Mouse (Mus musculus) kidney, postnatal 0 days (tissue): ENCODE results near the gene Fnbp1. TPM values are rescaled to one million over a fixed set of nuclear protein-coding genes. Genes with fewer than 3 reads are reported as not detected.

Experiments used
- ATAC-seq: fragments of 200-750 bp; cut with Nextera tagmentation; replicated peaks from 2 replicates; pipeline ENCODE4 v1.8.0; 2017; ENCODE audit warnings: low read depth, moderate number of reproducible peaks, moderate TSS enrichment, moderate library complexity; ENCODE audit not compliant: low FRiP score
- DNase-seq: peaks from one replicate; pipeline ENCODE4 v3.0.0-alpha.2; 2016; ENCODE audit warnings: low spot score
- H3K27ac ChIP-seq: fragments of 300-500 bp; sonication (generic); 2 replicates; pipeline ENCODE4 v1.5.1; 2014; ENCODE audit warnings: mild to moderate bottlenecking
- H3K27me3 ChIP-seq: fragments of 300-500 bp; sonication (generic); 2 replicates; pipeline ENCODE4 v1.6.1; 2014; ENCODE audit warnings: low read length, mixed read lengths; ENCODE audit not compliant: insufficient read depth
- H3K36me3 ChIP-seq: fragments of 300-500 bp; sonication (generic); 2 replicates; pipeline ENCODE4 v1.6.1; 2014; ENCODE audit warnings: low read length, mixed read lengths; ENCODE audit not compliant: insufficient read depth
- H3K4me1 ChIP-seq: fragments of 300-500 bp; sonication (generic); replicated peaks from 2 replicates; pipeline ENCODE4 v1.6.1; 2014; ENCODE audit warnings: antibody characterized with exemption, low read length, mixed read lengths; ENCODE audit not compliant: insufficient read depth
- H3K4me2 ChIP-seq: fragments of 300-500 bp; sonication (generic); 2 replicates; pipeline ENCODE4 v1.6.1; 2014; ENCODE audit warnings: mild to moderate bottlenecking, low read length, moderate library complexity, mixed read lengths
- H3K4me3 ChIP-seq: fragments of 300-500 bp; sonication (generic); replicated peaks from 2 replicates; pipeline ENCODE4 v1.5.1; 2014; ENCODE audit warnings: low read depth, low read length
- H3K9ac ChIP-seq: fragments of 300-500 bp; sonication (generic); 2 replicates; pipeline ENCODE4 v1.6.1; 2014; ENCODE audit warnings: low read depth, low read length
- H3K9me3 ChIP-seq: fragments of 300-500 bp; sonication (generic); replicated peaks from 2 replicates; pipeline ENCODE4 v1.6.1; 2016; ENCODE audit warnings: low read length, inconsistent platforms, mixed read lengths
- CTCF ChIP-seq: IDR thresholded peaks from 2 replicates; pipeline ENCODE4 v1.5.1; 2016; ENCODE audit warnings: antibody characterized with exemption, low read depth, mild to moderate bottlenecking, moderate library complexity
- WGBS: fragments of 180-500 bp; shearing (Covaris S2); extraction: QIAGEN DNeasy Blood & Tissue Kit; methylation state at CpG from one replicate; pipeline ENCODE4 v1.1.7; 2014; 5-methylcytosine and 5-hydroxymethylcytosine counted together
- polyA plus RNA-seq: library from polyadenylated mRNA; unstranded; fragments of >200 nt; fragmentation: Nextera tagmentation; extraction: Ambion mirVana; gene quantifications from 2 replicates; pipeline ENCODE4 v1.2.1, GENCODE M21; 2015

Gene Fnbp1
- polyA plus RNA-seq, 1 experiment from 2014 or later = 12.3 TPM

DNA sequence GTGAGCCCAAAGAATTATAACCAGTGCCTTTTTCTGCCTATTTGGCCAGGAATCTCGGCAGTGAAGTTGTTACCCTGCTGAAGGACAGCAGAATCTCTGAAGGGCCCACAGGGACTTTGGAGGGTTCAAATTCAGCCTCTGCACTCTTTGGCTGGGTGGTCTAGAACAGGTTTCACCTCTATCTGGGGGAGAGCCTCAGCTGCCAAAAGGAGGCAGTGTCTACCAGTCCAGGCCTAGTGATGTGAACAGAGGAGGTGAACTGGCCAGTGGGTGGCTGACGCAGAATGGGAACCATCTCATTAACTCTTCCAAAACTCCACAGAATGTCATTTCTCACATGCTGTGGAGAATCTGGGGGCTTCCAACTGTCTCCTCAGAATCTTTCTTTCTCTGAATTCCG lies 697 bp upstream of the Fnbp1 start:
- WGBS = 28% methylated on average over 3 of the region's 3 CpGs
- ATAC-seq (no peak), DNase-seq (peak; percentile 49)
- no peaks in the 10 kb centered on the region for H3K36me3 ChIP-seq
- peak overlapping the region; percentile 95 for H3K4me2 ChIP-seq
- H3K4me3 ChIP-seq = peak overlapping the region; percentile 69
- peak; percentile 51; the same call in 1 of the 2 replicates for TF ChIP-seq CTCF
- H3K4me1 ChIP-seq = peaks cover 2% of the 10 kb centered on the region
- H3K9ac ChIP-seq = peak overlapping the region; percentile 86; the same call in 1 of the 2 replicates
- H3K27me3 ChIP-seq = no peaks in the 10 kb centered on the region
- H3K27ac ChIP-seq = peak overlapping the region; percentile 74
- H3K9me3 ChIP-seq = no peaks in the 10 kb centered on the region

GRCm38 (mm10) chr2:31141074-31141866 lies 538 bp downstream of the Fnbp1 start:
- Histone ChIP-seq H3K27me3 (no peaks in the 10 kb centered on the region), H3K27ac (peak overlapping the region; percentile 74), H3K36me3 (no peaks in the 10 kb centered on the region), H3K4me2 (peak overlapping the region; percentile 95), H3K9me3 (no peaks in the 10 kb centered on the region), H3K4me1 (peaks cover 6% of the 10 kb centered on the region), H3K4me3 (peak overlapping the region; percentile 69), H3K9ac (peak overlapping the region; percentile 86)
- no peak for TF ChIP-seq CTCF
- ATAC-seq (peak; percentile 65), DNase-seq (peak; percentile 34)
- WGBS = under 1% methylated on average over 77 of the region's 78 CpGs

GRCm38 (mm10) chr2:31140772-31141073 lies 1.1 kb downstream of the Fnbp1 start:
- Histone ChIP-seq H3K4me1 (peaks cover 6% of the 10 kb centered on the region), H3K4me3 (peak overlapping the region; percentile 69), H3K4me2 (peak overlapping the region; percentile 95), H3K36me3 (no peaks in the 10 kb centered on the region), H3K9ac (peak overlapping the region; percentile 86), H3K27ac (no peak overlapping the region), H3K27me3 (no peaks in the 10 kb centered on the region), H3K9me3 (no peaks in the 10 kb centered on the region)
- ATAC-seq = no peak
- TF ChIP-seq CTCF = no peak
- DNase-seq = no peak
- 6% methylated on average over 10 of the region's 10 CpGs for WGBS

DNA sequence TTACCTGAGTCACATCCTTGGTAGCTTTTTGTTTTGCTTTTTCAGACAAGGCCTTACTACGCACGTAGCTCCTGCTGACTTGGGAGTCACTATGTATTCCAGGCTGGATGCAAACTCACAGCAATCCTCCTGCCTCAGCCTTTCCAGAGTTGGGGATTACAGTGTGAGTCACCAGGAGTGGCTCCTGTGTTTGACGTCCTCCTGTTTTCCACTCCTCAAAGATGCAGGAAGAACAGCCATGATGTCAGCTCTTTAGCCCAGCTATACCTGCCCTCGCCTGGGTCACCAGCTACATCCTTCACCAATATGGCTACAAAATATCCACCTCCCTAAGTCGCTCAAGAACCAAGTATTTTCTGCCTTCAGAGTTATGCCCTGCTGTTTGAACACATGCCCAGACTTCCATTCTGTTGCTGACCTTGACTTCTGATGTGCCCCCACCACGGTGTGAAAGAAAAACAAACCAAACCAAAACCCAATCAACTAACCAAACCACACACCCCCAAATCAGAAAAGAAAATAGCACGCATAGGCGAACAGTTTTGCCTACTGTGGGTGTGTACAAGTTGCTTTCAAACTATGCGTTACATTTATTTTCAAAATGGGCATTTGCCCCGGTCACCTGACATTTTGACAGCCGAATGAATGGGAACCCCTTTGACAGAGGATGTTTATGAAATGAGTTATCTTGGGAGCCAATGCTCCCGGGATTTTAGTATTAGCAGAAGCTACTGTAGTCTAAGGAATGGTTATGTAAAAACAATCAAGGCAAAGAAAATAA lies 1.6 kb downstream of the Fnbp1 start:
- H3K4me2 ChIP-seq = peak overlapping the region; percentile 95
- TF ChIP-seq CTCF = no peak
- H3K9ac ChIP-seq = no peak overlapping the region
- H3K36me3 ChIP-seq = no peaks in the 10 kb centered on the region
- H3K9me3 ChIP-seq = no peaks in the 10 kb centered on the region
- H3K27me3 ChIP-seq = no peaks in the 10 kb centered on the region
- no peak for ATAC-seq
- peak overlapping the region; percentile 69 for H3K4me3 ChIP-seq
- DNase-seq = no peak
- H3K4me1 ChIP-seq = peaks cover 6% of the 10 kb centered on the region
- no peak overlapping the region for H3K27ac ChIP-seq
- WGBS = 72% methylated on average over 12 of the region's 12 CpGs

GRCm38 (mm10) chr2:31139174-31139632 lies 2.6 kb downstream of the Fnbp1 start:
- ATAC-seq (no peak), DNase-seq (no peak)
- Histone ChIP-seq H3K27me3 (no peaks in the 10 kb centered on the region), H3K4me2 (no peak overlapping the region), H3K9me3 (no peaks in the 10 kb centered on the region), H3K4me1 (peaks cover 6% of the 10 kb centered on the region), H3K27ac (no peak overlapping the region), H3K36me3 (no peaks in the 10 kb centered on the region), H3K9ac (no peak overlapping the region), H3K4me3 (no peak overlapping the region)
- no peak for TF ChIP-seq CTCF
- WGBS = 88% methylated on average over 10 of the region's 10 CpGs

DNA sequence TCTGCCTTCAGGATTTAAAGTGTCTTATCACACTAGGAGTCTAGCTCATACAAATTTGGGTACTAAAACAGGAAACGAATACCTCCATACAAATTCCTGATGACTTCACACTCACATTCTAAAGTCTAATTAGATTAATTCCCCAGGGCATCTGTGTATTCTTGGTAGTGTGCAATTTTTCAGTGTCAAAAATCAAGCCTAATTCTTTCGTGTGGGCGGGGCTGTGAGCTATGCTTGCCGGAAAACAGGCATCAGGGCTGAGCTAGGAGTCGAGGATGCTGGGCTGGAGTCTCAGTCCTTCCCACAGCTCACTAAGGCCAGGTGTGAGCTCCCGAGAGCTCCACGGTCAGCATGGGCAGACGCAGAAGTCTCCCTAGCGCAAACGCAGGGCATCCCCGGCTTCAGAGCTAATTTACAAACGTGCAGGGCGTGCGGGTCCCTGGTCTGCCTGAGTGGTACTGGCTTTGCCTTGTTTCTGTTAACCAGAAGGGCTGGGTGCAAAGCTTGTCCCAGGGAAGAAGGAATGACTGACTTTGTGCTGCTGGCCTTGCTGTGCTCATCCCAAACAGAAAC lies 4.7 kb downstream of the Fnbp1 start:
- Histone ChIP-seq H3K9ac (no peak overlapping the region), H3K36me3 (no peaks in the 10 kb centered on the region), H3K4me2 (no peak overlapping the region), H3K27ac (no peak overlapping the region), H3K9me3 (no peaks in the 10 kb centered on the region), H3K27me3 (no peaks in the 10 kb centered on the region), H3K4me3 (no peak overlapping the region), H3K4me1 (peaks cover 4% of the 10 kb centered on the region; the same call in 1 of the 2 replicates)
- DNase-seq = peak; percentile 28
- no peak for ATAC-seq
- WGBS = 66% methylated on average over 14 of the region's 14 CpGs
- no peak for TF ChIP-seq CTCF
